ENCODE assay signal across 34 mouse cellular contexts in the genomic region with DNA sequence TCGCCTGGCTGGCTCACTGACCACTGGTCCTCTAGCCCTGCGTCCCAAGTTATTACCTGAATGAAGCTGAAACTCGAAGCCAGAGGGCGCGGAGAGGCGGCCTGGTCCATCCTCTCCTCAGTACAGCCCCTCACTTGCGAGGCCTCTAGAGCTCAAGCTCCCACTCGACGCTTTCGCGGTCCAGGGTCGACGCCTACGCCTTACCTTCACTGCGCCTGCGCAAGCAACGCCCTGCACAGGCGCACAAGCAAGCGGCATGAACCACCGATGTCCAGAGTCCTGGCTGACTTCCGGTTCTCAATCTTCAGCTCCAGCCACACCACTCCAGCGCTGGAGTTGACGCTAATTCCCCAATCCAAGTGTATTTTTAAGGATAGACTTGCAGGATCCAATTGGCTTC. TPM values are rescaled to one million over a fixed set of nuclear protein-coding genes. Genes with fewer than 3 reads are reported as not detected.
A peak's percentile ranks its signal among the peaks of the same experiment; 100 is the strongest.
DNase-seq lines count a peak whose midpoint lies in the region; TF ChIP-seq lines count a peak whose summit lies in the region.
"Had no signal": no experiment of that assay in that cellular context is flagged by ENCODE, and none has a peak within 500 bp of the region (broad histone marks: within the 10 kb centered on the region; RNA-seq: fewer than 3 reads in every experiment).

No protein-coding gene starts in this region.

- H3K27ac ChIP-seq in testis, adult 2 months (ENCODE audit: control insufficient read depth, insufficient read depth, low read depth, low read length) = peak overlapping the region; percentile 93
- H3K27ac ChIP-seq: embryonic facial prominence, embryonic 13.5 days; embryonic facial prominence, embryonic 15.5 days; forebrain, embryonic 10.5 days; forebrain, embryonic 12.5 days had no signal

- no peak for DNase-seq in testis, postnatal 10 days (ENCODE audit: low spot score)
- DNase-seq in R1 (ENCODE audit: low read depth, low spot score) = peak; percentile 21
- peak; percentile 83 for DNase-seq in testis, postnatal 14 days (ENCODE audit: low spot score)
- DNase-seq in lung, postnatal 25 days (ENCODE audit: low spot score) = no peak
- DNase-seq in left cerebral cortex, postnatal 10 days (ENCODE audit: extremely low spot score in 1 of 2, low spot score in 2 of 2) = no peak
- DNase-seq: adrenal gland, adult 2 months; adrenal gland, postnatal 10 days; adrenal gland, postnatal 25 days; B cell, adult 2 months; cerebellum, adult 11 months; cerebellum, adult 18-20 months; cerebellum, adult 8-10 months; cerebellum, adult 9-11 months; cerebellum, postnatal 14 days; cerebellum, postnatal 36 days; embryo, embryonic 11 days had no signal

- TF ChIP-seq POLR2A in testis, adult 2 months (IDR thresholded peaks at IDR 0.05; ENCODE audit: control insufficient read depth, low read depth, low read length) = peak; percentile 97

- peak overlapping the region; percentile 99 for H3K4me3 ChIP-seq in testis, adult 2 months (ENCODE audit: control insufficient read depth, low read depth, low read length)
- 0 out of 2 replicates have a peak overlapping the region, but pooled peaks have one; percentile 5 for H3K4me3 ChIP-seq in E14TG2a.4 (replicated peaks; ENCODE audit: low read length)
- H3K4me3 ChIP-seq: embryonic facial prominence, embryonic 13.5 days; embryonic facial prominence, embryonic 15.5 days; erythroblast, embryonic 14.5 days; forebrain, embryonic 10.5 days; forebrain, embryonic 12.5 days had no signal

- intact Hi-C loops in left cerebral cortex, postnatal 10 days (cut with DNase I) = no loop called here

- H3K4me1 ChIP-seq in testis, adult 2 months (ENCODE audit: control insufficient read depth, insufficient read depth, low read length) = no peaks in the 10 kb centered on the region
- H3K4me1 ChIP-seq in E14TG2a.4 (replicated peaks; ENCODE audit: low read depth, low read length) = peaks cover 3% of the 10 kb centered on the region; the same call in 1 of the 2 replicates
- H3K4me1 ChIP-seq: embryonic facial prominence, embryonic 13.5 days; embryonic facial prominence, embryonic 15.5 days; forebrain, embryonic 10.5 days; forebrain, embryonic 12.5 days had no signal

- no peak for TF ChIP-seq CTCF in testis, adult 2 months (IDR thresholded peaks at IDR 0.05; ENCODE audit: control insufficient read depth, insufficient read depth, insufficient replicate concordance, low read depth, low read length)
- no peak for TF ChIP-seq CTCF in E14TG2a.4 (conservative IDR thresholded peaks at IDR 0.05; ENCODE audit: low read length)

- no peaks in the 10 kb centered on the region for H3K27me3 ChIP-seq in testis, adult 2 months (ENCODE audit: control insufficient read depth, insufficient read depth, low read length)
- H3K27me3 ChIP-seq in E14TG2a.4 (ENCODE audit: insufficient read depth, low read length) = peaks cover 24% of the 10 kb centered on the region
- H3K27me3 ChIP-seq: embryonic facial prominence, embryonic 13.5 days; embryonic facial prominence, embryonic 15.5 days; forebrain, embryonic 12.5 days had no signal

- H3K9me3 ChIP-seq in E14TG2a.4 (ENCODE audit: low read length) = peaks cover 7% of the 10 kb centered on the region
- H3K9me3 ChIP-seq: embryonic facial prominence, embryonic 13.5 days; embryonic facial prominence, embryonic 15.5 days; forebrain, embryonic 10.5 days; forebrain, embryonic 12.5 days; G1E had no signal

- H3K36me3 ChIP-seq in testis, adult 2 months (ENCODE audit: control insufficient read depth, insufficient read depth, low read length) = no peaks in the 10 kb centered on the region
- no peaks in the 10 kb centered on the region for H3K36me3 ChIP-seq in E14TG2a.4 (ENCODE audit: insufficient read depth, low read length)
- H3K36me3 ChIP-seq: embryonic facial prominence, embryonic 13.5 days; embryonic facial prominence, embryonic 15.5 days; forebrain, embryonic 10.5 days; forebrain, embryonic 12.5 days; G1E had no signal

RNA-seq across cellular contexts. Expression of a gene that starts 6.5 kb away (rescaled TPM):
- 21.5 and 29.5 TPM in 2 replicates for polyA plus RNA-seq in testis, adult 2 months (2012; rRNA removed)
- total RNA-seq in left cerebral cortex, postnatal 10 days (2021) = under 1 TPM; 0.02 to 0.04 TPM
- total RNA-seq: adrenal gland, adult 2 months; adrenal gland, postnatal 10 days; adrenal gland, postnatal 25 days; adrenal gland, postnatal 4 days; CH12.LX; common myeloid progenitor, adult 5-6 weeks had no signal
- polyA plus RNA-seq: activated CD4-positive, CD25-positive, alpha-beta regulatory T cell, adult 4 months; adrenal gland, adult 2 months; brain, embryonic 14.5 days; CD4-positive, CD25-positive, alpha-beta regulatory T cell, adult 4 months; embryonic facial prominence, embryonic 11.5 days; embryonic facial prominence, embryonic 13.5 days; embryonic facial prominence, embryonic 15.5 days; erythroblast, embryonic 14.5 days; forebrain, embryonic 10.5 days; forebrain, embryonic 12.5 days; forebrain, embryonic 14.5 days; forebrain, embryonic 16.5 days; G1E; Patski had no signal

RNA-seq across cellular contexts. Expression of a gene that starts 11.2 kb away (rescaled TPM):
- 231 and 296 TPM in 2 replicates for polyA plus RNA-seq in testis, adult 2 months (2012; rRNA removed)
- total RNA-seq in left cerebral cortex, postnatal 10 days (2021) = not detected
- total RNA-seq: adrenal gland, adult 2 months; adrenal gland, postnatal 10 days; adrenal gland, postnatal 25 days; adrenal gland, postnatal 4 days; CH12.LX; common myeloid progenitor, adult 5-6 weeks; G1E had no signal
- polyA plus RNA-seq: activated CD4-positive, CD25-positive, alpha-beta regulatory T cell, adult 4 months; adrenal gland, adult 2 months; brain, embryonic 14.5 days; CD4-positive, CD25-positive, alpha-beta regulatory T cell, adult 4 months; embryonic facial prominence, embryonic 11.5 days; embryonic facial prominence, embryonic 13.5 days; embryonic facial prominence, embryonic 15.5 days; erythroblast, embryonic 14.5 days; forebrain, embryonic 10.5 days; forebrain, embryonic 12.5 days; forebrain, embryonic 14.5 days; forebrain, embryonic 16.5 days; G1E; Patski had no signal

RNA-seq across cellular contexts. Expression of a gene that starts 21.9 kb away (rescaled TPM):
- 2.7 and 4.8 TPM in 2 replicates for polyA plus RNA-seq in testis, adult 2 months (2012; rRNA removed)
- 100 to 1,000 TPM; 111 to 117 TPM for total RNA-seq in left cerebral cortex, postnatal 10 days (2021)
- total RNA-seq: CH12.LX; common myeloid progenitor, adult 5-6 weeks; G1E had no signal
- polyA plus RNA-seq: activated CD4-positive, CD25-positive, alpha-beta regulatory T cell, adult 4 months; CD4-positive, CD25-positive, alpha-beta regulatory T cell, adult 4 months; erythroblast, embryonic 14.5 days; forebrain, embryonic 10.5 days; forebrain, embryonic 12.5 days; G1E; Patski had no signal

Comparison
In these comparisons a context has a peak if more than half of its experiments do, and no peak if none do; other contexts are left out.
1. DNase-seq: peak in R1 (single experiment) and testis, postnatal 14 days (single experiment); none in testis, postnatal 10 days (single experiment), lung, postnatal 25 days (single experiment) and left cerebral cortex, postnatal 10 days (0 of 2).